Mouse (Mus musculus) ES-E14 (cell line): Measurements from ENCODE around the gene Synpr.

Source experiments
- CHD2 ChIP-seq: IDR thresholded peaks from 2 replicates; pipeline ENCODE4 v1.6.1; 2014; ENCODE audit warnings: mild to moderate bottlenecking, low read depth, low read length, inconsistent platforms
- HCFC1 ChIP-seq: IDR thresholded peaks from 2 replicates; pipeline ENCODE4 v1.6.1; 2012; ENCODE audit warnings: low read length, inconsistent platforms, borderline replicate concordance; ENCODE audit not compliant: insufficient read depth
- MAFK ChIP-seq: IDR thresholded peaks from 2 replicates; pipeline ENCODE4 v1.6.1; 2014; ENCODE audit warnings: mild to moderate bottlenecking, low read depth, low read length, inconsistent platforms; ENCODE audit not compliant: insufficient read depth
- ZC3H11A ChIP-seq: IDR thresholded peaks from 2 replicates; pipeline ENCODE4 v1.6.1; 2012; ENCODE audit warnings: low read depth, mild to moderate bottlenecking, inconsistent platforms, low read length, borderline replicate concordance

- TF ChIP-seq ZC3H11A, result no peak
- TF ChIP-seq CHD2, result no peak
- no peak for TF ChIP-seq HCFC1
- TF ChIP-seq MAFK, result no peak
Observed at GRCm38 (mm10) chr14:13267181-13267580, 17.4 kb upstream of the Synpr start.
